Mouse (Mus musculus): ENCODE data around the gene Fyco1. TPM values are rescaled to one million over a fixed set of nuclear protein-coding genes. Genes with fewer than 3 reads are reported as not detected.

Gene Fyco1
- polyA plus RNA-seq (2014; fragmentation: Illumina TruSeq; extraction: RNeasy Lipid Tissue Mini Kit (QIAGEN cat#74804); ENCODE audit: low read depth, low replicate concordance) = 140 TPM

DNA sequence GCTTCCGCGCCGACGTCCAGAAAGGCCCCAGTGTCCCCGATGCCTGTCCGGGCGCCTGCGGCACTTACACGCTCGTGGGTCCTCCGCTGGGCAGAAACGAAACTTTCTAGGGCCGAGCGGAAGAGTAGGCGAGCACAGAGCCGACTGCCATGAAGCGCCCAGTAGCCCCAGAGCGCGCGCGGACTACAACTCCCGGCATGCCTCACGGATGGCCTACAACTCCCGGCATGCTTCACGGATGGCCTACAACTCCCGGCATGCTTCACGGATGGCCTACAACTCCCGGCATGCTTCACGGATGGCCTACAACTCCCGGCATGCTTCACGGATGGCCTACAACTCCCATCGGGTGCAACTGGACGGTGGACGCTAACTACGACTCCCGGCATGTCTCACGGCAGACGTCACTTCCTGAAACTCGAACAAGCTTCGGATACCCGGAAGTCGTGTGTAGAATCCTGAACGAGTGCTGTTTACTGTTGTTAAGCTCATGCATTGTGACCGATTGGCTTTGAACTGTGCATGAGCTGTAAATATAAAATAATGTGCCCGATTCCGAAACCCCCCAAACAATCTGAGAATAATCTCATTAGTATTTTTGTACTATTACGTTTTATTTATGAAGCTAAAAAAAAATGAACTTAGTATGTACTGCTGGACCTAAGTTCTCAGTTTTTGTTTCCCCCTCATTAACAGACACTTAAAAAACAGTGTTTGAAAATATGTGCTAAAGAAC lies at the start of gene Fyco1:
TSS of gene Fyco1 (minus strand) at position 187 of the 736 bp plus-strand sequence.

DNA sequence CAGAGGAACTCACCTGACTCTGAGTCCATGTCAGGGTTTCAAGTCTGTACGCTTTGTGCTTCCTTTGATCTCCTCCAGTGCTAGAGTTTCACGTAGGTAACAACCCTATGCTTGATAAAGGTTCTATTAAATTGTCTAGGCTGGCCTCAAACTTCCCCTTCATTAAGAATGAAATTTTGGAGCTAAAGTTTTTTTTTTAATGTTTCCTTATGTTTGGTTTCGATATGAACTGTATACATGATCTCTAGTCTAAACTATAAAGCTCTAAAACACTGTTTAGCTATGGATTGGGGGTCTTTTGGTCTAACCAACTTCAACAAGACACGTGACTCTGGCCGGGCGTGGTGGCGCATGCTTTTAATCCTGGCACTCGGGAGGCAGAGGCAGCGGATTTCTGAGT lies 10.2 kb upstream of the Fyco1 start, which contains the start of gene Xcr1:
TSS of gene Xcr1 (minus strand) at position 101 of the 400 bp plus-strand sequence.

DNA sequence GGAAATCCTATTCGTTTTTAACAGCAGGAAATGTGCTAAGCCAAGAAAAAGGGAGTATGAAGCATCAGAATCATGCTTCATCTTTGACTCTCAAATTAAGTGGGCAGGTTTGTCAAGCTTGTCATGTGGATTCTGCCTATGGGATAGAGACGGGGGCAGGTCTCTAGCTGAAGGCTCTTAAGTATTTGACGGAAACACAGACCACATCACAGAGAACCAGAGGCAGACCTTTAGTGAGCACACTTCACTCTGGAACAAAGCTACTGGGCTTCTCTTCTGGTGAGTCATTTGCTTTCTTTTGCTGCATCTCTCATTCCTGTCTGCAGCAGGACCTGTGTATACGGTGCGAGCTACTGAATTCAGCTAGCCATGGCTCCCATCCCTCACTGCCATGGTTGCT lies 45.4 kb downstream of the Fyco1 start, which contains the start of gene Cxcr6:
TSS of gene Cxcr6 (plus strand) at position 209 of the 400 bp plus-strand sequence.

Other genes starting within 250 kb of the Fyco1 start
- not detected for gene Slc6a20b, start 219.3 kb downstream of the Fyco1 start, polyA plus RNA-seq (2014; fragmentation: Illumina TruSeq; extraction: RNeasy Lipid Tissue Mini Kit (QIAGEN cat#74804); ENCODE audit: low read depth, low replicate concordance)
- not detected for gene Ccr9, start 173.5 kb downstream of the Fyco1 start, polyA plus RNA-seq (2014; fragmentation: Illumina TruSeq; extraction: RNeasy Lipid Tissue Mini Kit (QIAGEN cat#74804); ENCODE audit: low read depth, low replicate concordance)
- not detected for gene Slc6a20a, start 173.0 kb downstream of the Fyco1 start, polyA plus RNA-seq (2014; fragmentation: Illumina TruSeq; extraction: RNeasy Lipid Tissue Mini Kit (QIAGEN cat#74804); ENCODE audit: low read depth, low replicate concordance)
- gene Lztfl1, start 134.2 kb downstream of the Fyco1 start, polyA plus RNA-seq (2014; fragmentation: Illumina TruSeq; extraction: RNeasy Lipid Tissue Mini Kit (QIAGEN cat#74804); ENCODE audit: low read depth, low replicate concordance) = 23.7 TPM
- gene Cxcr6, start 45.4 kb downstream of the Fyco1 start, polyA plus RNA-seq (2014; fragmentation: Illumina TruSeq; extraction: RNeasy Lipid Tissue Mini Kit (QIAGEN cat#74804); ENCODE audit: low read depth, low replicate concordance) = 0.24 TPM
- not detected for gene Xcr1, start 10.1 kb upstream of the Fyco1 start, polyA plus RNA-seq (2014; fragmentation: Illumina TruSeq; extraction: RNeasy Lipid Tissue Mini Kit (QIAGEN cat#74804); ENCODE audit: low read depth, low replicate concordance)
- 0.65 TPM for gene Ccr1, start 116.8 kb upstream of the Fyco1 start, polyA plus RNA-seq (2014; fragmentation: Illumina TruSeq; extraction: RNeasy Lipid Tissue Mini Kit (QIAGEN cat#74804); ENCODE audit: low read depth, low replicate concordance)
- gene Ccr1l1, start 126.5 kb upstream of the Fyco1 start, polyA plus RNA-seq (2014; fragmentation: Illumina TruSeq; extraction: RNeasy Lipid Tissue Mini Kit (QIAGEN cat#74804); ENCODE audit: low read depth, low replicate concordance) = not detected
- gene Ccr3, start 170.1 kb upstream of the Fyco1 start, polyA plus RNA-seq (2014; fragmentation: Illumina TruSeq; extraction: RNeasy Lipid Tissue Mini Kit (QIAGEN cat#74804); ENCODE audit: low read depth, low replicate concordance) = not detected